In genomic region chr7:111029046-111029553, GRCm38 (mm10) we compare ENCODE assay signal across 8 mouse cellular contexts. TPM values are rescaled to one million over a fixed set of nuclear protein-coding genes. Genes with fewer than 3 reads are reported as not detected.
DNase-seq lines count a peak whose midpoint lies in the region; ATAC-seq and TF ChIP-seq lines count a peak whose summit lies in the region.

No protein-coding gene starts in this region.

- peak; percentile 73 for ATAC-seq in embryonic facial prominence, embryonic 12.5 days (ENCODE audit: insufficient number of reproducible peaks, insufficient read depth, low FRiP score, low TSS enrichment)
- peak; percentile 75 for ATAC-seq in intestine, embryonic 15.5 days
- ATAC-seq in midbrain, embryonic 12.5 days (ENCODE audit: low FRiP score, low read depth), result peak; percentile 62

- H3K27ac ChIP-seq in layer of hippocampus, adult 2 months, result peak overlapping the region; percentile 97
- H3K27ac ChIP-seq in embryonic facial prominence, embryonic 12.5 days, result peak overlapping the region; percentile 88
- peak overlapping the region; percentile 92 for H3K27ac ChIP-seq in intestine, embryonic 15.5 days
- peak overlapping the region; percentile 91 for H3K27ac ChIP-seq in midbrain, embryonic 12.5 days (replicated peaks)

- H3K4me2 ChIP-seq in embryonic facial prominence, embryonic 12.5 days (replicated peaks), result peak overlapping the region; percentile 74
- peak overlapping the region; percentile 77 for H3K4me2 ChIP-seq in intestine, embryonic 15.5 days (replicated peaks)
- H3K4me2 ChIP-seq in midbrain, embryonic 12.5 days (replicated peaks), result peak overlapping the region; percentile 89

- no peaks in the 10 kb centered on the region for H3K27me3 ChIP-seq in embryonic facial prominence, embryonic 12.5 days
- H3K27me3 ChIP-seq in intestine, embryonic 15.5 days (replicated peaks), result no peaks in the 10 kb centered on the region
- no peaks in the 10 kb centered on the region for H3K27me3 ChIP-seq in midbrain, embryonic 12.5 days

- peaks cover 7% of the 10 kb centered on the region; the same call in 1 of the 2 replicates for H3K4me1 ChIP-seq in embryonic facial prominence, embryonic 12.5 days
- H3K4me1 ChIP-seq in intestine, embryonic 15.5 days (replicated peaks), result peaks cover 12% of the 10 kb centered on the region
- peaks cover 12% of the 10 kb centered on the region for H3K4me1 ChIP-seq in midbrain, embryonic 12.5 days

- H3K4me3 ChIP-seq in layer of hippocampus, adult 2 months, result peak overlapping the region; percentile 69
- peak overlapping the region; percentile 83 for H3K4me3 ChIP-seq in embryonic facial prominence, embryonic 12.5 days
- peak overlapping the region; percentile 82 for H3K4me3 ChIP-seq in intestine, embryonic 15.5 days (replicated peaks)
- peak overlapping the region; percentile 88 for H3K4me3 ChIP-seq in midbrain, embryonic 12.5 days

- DNase-seq in layer of hippocampus, adult 2 months (ENCODE audit: low spot score in 2 of 2), result no peak
- DNase-seq in layer of hippocampus, adult 11-12 months (ENCODE audit: low spot score), result no peak
- no peak for DNase-seq in MN1 (ENCODE audit: low spot score)
- DNase-seq in frontal cortex, postnatal 14 days (ENCODE audit: low spot score in 2 of 2), result no peak
- DNase-seq in adrenal gland, postnatal 36 days, result no peak

- peak overlapping the region; percentile 71 for H3K9ac ChIP-seq in embryonic facial prominence, embryonic 12.5 days
- H3K9ac ChIP-seq in intestine, embryonic 15.5 days, result peak overlapping the region; percentile 78
- peak overlapping the region; percentile 80 for H3K9ac ChIP-seq in midbrain, embryonic 12.5 days (replicated peaks)

- no peaks in the 10 kb centered on the region for H3K9me3 ChIP-seq in embryonic facial prominence, embryonic 12.5 days
- no peaks in the 10 kb centered on the region for H3K9me3 ChIP-seq in intestine, embryonic 15.5 days
- H3K9me3 ChIP-seq in midbrain, embryonic 12.5 days, result no peaks in the 10 kb centered on the region

- under 1% methylated on average over 29 of the region's 29 CpGs for WGBS in embryonic facial prominence, embryonic 12.5 days
- WGBS in intestine, embryonic 15.5 days, result 0% methylated on average over 29 of the region's 29 CpGs
- under 1% methylated on average over 29 of the region's 29 CpGs for WGBS in midbrain, embryonic 12.5 days

- TF ChIP-seq CTCF in layer of hippocampus, adult 2 months (conservative IDR thresholded peaks at IDR 0.05), result no peak

- peaks cover 9% of the 10 kb centered on the region for H3K36me3 ChIP-seq in embryonic facial prominence, embryonic 12.5 days
- no peaks in the 10 kb centered on the region for H3K36me3 ChIP-seq in intestine, embryonic 15.5 days
- H3K36me3 ChIP-seq in midbrain, embryonic 12.5 days, result peaks cover 12% of the 10 kb centered on the region

RNA-seq across cellular contexts. Expression of gene Ctr9, which starts 0.3 kb away (rescaled TPM):
- total RNA-seq in layer of hippocampus, adult 2 months (2021), result 10 to 100 TPM; 47.0 TPM
- 89.7 and 94.5 TPM in 2 replicates for polyA plus RNA-seq in embryonic facial prominence, embryonic 12.5 days (2016; fragmentation: Nextera tagmentation; extraction: Ambion mirVana)
- 51.3 and 54.6 TPM in 2 replicates for polyA plus RNA-seq in intestine, embryonic 15.5 days (2015; fragmentation: Nextera tagmentation; extraction: Ambion mirVana)
- 102 and 105 TPM in 2 replicates for polyA plus RNA-seq in midbrain, embryonic 12.5 days (2016; fragmentation: Nextera tagmentation; extraction: Ambion mirVana)
- total RNA-seq in adrenal gland, postnatal 36 days (2021), result 10 to 100 TPM; 39.6 to 52.4 TPM

RNA-seq across cellular contexts. Expression of gene Mrvi1, which starts 46.8 kb away (rescaled TPM):
- total RNA-seq in layer of hippocampus, adult 2 months (2021), result 1 to 10 TPM; 1.4 to 2.7 TPM
- polyA plus RNA-seq in embryonic facial prominence, embryonic 12.5 days (2016; fragmentation: Nextera tagmentation; extraction: Ambion mirVana), result 1.2 and 1.5 TPM in 2 replicates
- polyA plus RNA-seq in intestine, embryonic 15.5 days (2015; fragmentation: Nextera tagmentation; extraction: Ambion mirVana), result 15.0 and 16.9 TPM in 2 replicates
- polyA plus RNA-seq in midbrain, embryonic 12.5 days (2016; fragmentation: Nextera tagmentation; extraction: Ambion mirVana), result 1.2 and 1.8 TPM in 2 replicates
- total RNA-seq in adrenal gland, postnatal 36 days (2021), result 10 to 100 TPM; 10.8 to 16.3 TPM

RNA-seq across cellular contexts. Expression of gene Eif4g2, which starts 53.7 kb away (rescaled TPM):
- total RNA-seq in layer of hippocampus, adult 2 months (2021), result 100 to 1,000 TPM; 596 to 633 TPM
- 989 and 1,084 TPM in 2 replicates for polyA plus RNA-seq in embryonic facial prominence, embryonic 12.5 days (2016; fragmentation: Nextera tagmentation; extraction: Ambion mirVana)
- polyA plus RNA-seq in intestine, embryonic 15.5 days (2015; fragmentation: Nextera tagmentation; extraction: Ambion mirVana), result 632 and 726 TPM in 2 replicates
- 1,594 and 1,624 TPM in 2 replicates for polyA plus RNA-seq in midbrain, embryonic 12.5 days (2016; fragmentation: Nextera tagmentation; extraction: Ambion mirVana)
- 1,000 to 10,000 TPM; 1,018 to 1,041 TPM for total RNA-seq in adrenal gland, postnatal 36 days (2021)
